1 mouse cellular context compared by ENCODE assay signal in the genomic region with DNA sequence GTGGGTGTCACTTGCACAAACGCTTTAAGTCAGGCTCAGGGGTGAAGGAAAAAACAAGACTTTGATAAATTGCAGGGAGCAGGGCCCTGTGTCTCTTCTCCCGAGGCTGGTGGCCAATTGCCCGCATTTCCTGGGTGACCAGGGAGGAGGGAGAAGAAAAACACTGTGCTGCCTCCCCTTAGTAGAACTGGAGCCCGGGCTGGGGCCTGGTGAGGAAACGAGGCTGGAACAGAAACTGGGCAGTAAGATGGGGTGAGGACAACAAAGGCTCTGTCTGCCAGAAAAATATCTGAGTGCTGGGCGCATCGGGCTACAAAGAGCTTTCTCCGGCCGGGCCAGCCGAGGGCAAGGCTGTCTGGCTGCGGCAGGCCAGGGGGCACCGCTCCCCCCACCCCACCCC.
TF ChIP-seq lines count a peak whose summit lies in the region.

No protein-coding gene starts in this region.

TF ChIP-seq in MEL, 35 proteins besides CTCF, POLR2A, EP300 and RAD21 (continued from another document):
- TF ChIP-seq MAFK (IDR thresholded peaks at IDR 0.05; ENCODE audit: borderline replicate concordance, low read depth, low read length) (no peak), NELFE (IDR thresholded peaks at IDR 0.05; ENCODE audit: low read depth, low read length) (peak; percentile 12; the same call in 1 of the 2 replicates), MAZ (IDR thresholded peaks at IDR 0.05; ENCODE audit: low read depth, low read length) (peak; percentile 19; the same call in 1 of the 2 replicates), MYC (IDR thresholded peaks at IDR 0.05; ENCODE audit: low read depth, low read length) (no peak), ZNF384 (IDR thresholded peaks at IDR 0.05; ENCODE audit: low read depth, low read length) (no peak), BHLHE40 (IDR thresholded peaks at IDR 0.05; ENCODE audit: borderline replicate concordance, low read depth, low read length) (no peak), ETS1 (IDR thresholded peaks at IDR 0.05; ENCODE audit: low read depth, low read length) (no peak)
TF ChIP-seq in MEL: peak in this region for 2.
